Mouse (Mus musculus): ENCODE measurements around the gene Gpr39.

DNA sequence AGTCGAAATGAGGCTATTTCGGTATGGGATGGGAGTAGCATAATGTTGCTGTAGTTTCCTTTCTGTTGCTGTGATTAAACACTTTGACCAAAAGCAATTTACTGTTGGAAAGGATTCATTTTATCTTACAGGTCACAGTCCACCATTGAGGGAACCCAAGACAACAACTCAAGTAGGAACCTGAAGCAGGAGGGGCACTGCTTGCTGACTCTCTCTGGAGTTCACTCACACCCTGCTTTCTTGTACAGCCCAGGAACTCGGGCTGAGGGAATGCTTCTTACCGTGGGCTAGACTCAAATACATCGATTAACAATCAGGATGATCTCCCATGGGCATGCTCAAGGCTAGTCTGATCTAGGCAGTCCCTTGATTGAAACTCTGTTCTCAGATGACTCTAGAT lies 14.1 kb upstream of the Gpr39 start:
- no peak for TF ChIP-seq POLR2A (IDR thresholded peaks at IDR 0.05; ENCODE audit: borderline replicate concordance, extremely low read depth, low read depth, low read length)
- TF ChIP-seq CTCF (IDR thresholded peaks at IDR 0.05; ENCODE audit: insufficient read depth, low read length): no peak

Measured in lung, adult 2 months (tissue).